Mouse (Mus musculus) stomach, embryonic 15.5 days (tissue): Measurements from ENCODE around the gene Zfyve27. TPM values are rescaled to one million over a fixed set of nuclear protein-coding genes. Genes with fewer than 3 reads are reported as not detected.

Experiments used
- ATAC-seq: fragments of 200-750 bp; cut with Nextera tagmentation; 2 replicates; pipeline ENCODE4 v1.8.0; 2017; ENCODE audit warnings: low read depth, moderate number of reproducible peaks, moderate TSS enrichment; ENCODE audit not compliant: insufficient read depth, low FRiP score
- H3K27ac ChIP-seq: fragments of 300-500 bp; sonication (generic); 2 replicates; pipeline ENCODE4 v1.5.1; 2015; ENCODE audit warnings: mild to moderate bottlenecking, inconsistent platforms
- H3K27me3 ChIP-seq: fragments of 300-500 bp; sonication (generic); replicated peaks from 2 replicates; pipeline ENCODE4 v1.6.1; 2015; ENCODE audit warnings: inconsistent platforms
- H3K36me3 ChIP-seq: fragments of 300-500 bp; sonication (generic); 2 replicates; pipeline ENCODE4 v1.6.1; 2015; ENCODE audit warnings: inconsistent platforms
- H3K4me1 ChIP-seq: fragments of 300-500 bp; sonication (generic); 2 replicates; pipeline ENCODE4 v1.6.1; 2015; ENCODE audit warnings: inconsistent platforms
- H3K4me2 ChIP-seq: fragments of 300-500 bp; sonication (generic); 2 replicates; pipeline ENCODE4 v1.6.1; 2015; ENCODE audit warnings: mild to moderate bottlenecking, inconsistent platforms
- H3K4me3 ChIP-seq: fragments of 300-500 bp; sonication (generic); replicated peaks from 2 replicates; pipeline ENCODE4 v1.5.1; 2015; ENCODE audit warnings: inconsistent platforms
- H3K9ac ChIP-seq: fragments of 300-500 bp; sonication (generic); 2 replicates; pipeline ENCODE4 v1.6.1; 2015; ENCODE audit warnings: inconsistent platforms
- H3K9me3 ChIP-seq: fragments of 300-500 bp; sonication (generic); 2 replicates; pipeline ENCODE4 v1.6.1; 2016; ENCODE audit warnings: inconsistent platforms
- WGBS: fragments of 180-500 bp; shearing (Covaris S2); methylation state at CpG from one replicate; pipeline ENCODE4 v1.1.7; 2015; 5-methylcytosine and 5-hydroxymethylcytosine counted together
- polyA plus RNA-seq: library from polyadenylated mRNA; unstranded; fragments of >200 nt; fragmentation: Nextera tagmentation; extraction: Ambion mirVana; gene quantifications from 2 replicates; pipeline ENCODE4 v1.2.1, GENCODE M21; 2015

Gene Zfyve27
- polyA plus RNA-seq, 1 experiment from 2014 or later: 24.6 TPM

DNA sequence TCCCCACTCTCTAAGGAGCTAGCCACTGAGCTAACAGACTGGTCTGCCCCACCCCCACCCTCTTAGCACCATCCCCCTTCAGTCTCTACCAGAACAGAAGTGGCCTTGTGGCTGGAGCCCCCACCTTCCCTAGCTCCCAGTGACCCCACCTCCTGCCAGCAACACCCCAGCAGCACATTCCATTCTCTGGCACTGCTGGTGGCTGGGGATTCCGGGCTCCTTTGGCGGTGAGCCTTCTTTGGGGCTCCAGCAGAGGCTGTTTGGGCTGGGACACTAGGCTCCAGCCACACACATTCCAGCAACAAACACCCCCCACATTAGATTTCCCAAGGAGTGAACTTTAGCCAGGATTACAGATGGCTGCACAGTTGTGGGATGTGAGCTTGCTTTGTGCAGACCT, 29.6 kb downstream of the Zfyve27 start:
- no peak overlapping the region for H3K9ac ChIP-seq
- no peak overlapping the region for H3K4me3 ChIP-seq
- H3K4me2 ChIP-seq: no peak overlapping the region
- peaks cover under 1% of the 10 kb centered on the region; the same call in 1 of the 2 replicates for H3K27me3 ChIP-seq
- peaks cover 20% of the 10 kb centered on the region for H3K36me3 ChIP-seq
- WGBS: 73% methylated on average over 2 of the region's 2 CpGs
- H3K9me3 ChIP-seq: no peaks in the 10 kb centered on the region
- ATAC-seq: no peak
- no peak overlapping the region for H3K27ac ChIP-seq
- 0 out of 2 replicates have a peak, but pooled peaks cover 5% of the 10 kb centered on the region for H3K4me1 ChIP-seq

DNA sequence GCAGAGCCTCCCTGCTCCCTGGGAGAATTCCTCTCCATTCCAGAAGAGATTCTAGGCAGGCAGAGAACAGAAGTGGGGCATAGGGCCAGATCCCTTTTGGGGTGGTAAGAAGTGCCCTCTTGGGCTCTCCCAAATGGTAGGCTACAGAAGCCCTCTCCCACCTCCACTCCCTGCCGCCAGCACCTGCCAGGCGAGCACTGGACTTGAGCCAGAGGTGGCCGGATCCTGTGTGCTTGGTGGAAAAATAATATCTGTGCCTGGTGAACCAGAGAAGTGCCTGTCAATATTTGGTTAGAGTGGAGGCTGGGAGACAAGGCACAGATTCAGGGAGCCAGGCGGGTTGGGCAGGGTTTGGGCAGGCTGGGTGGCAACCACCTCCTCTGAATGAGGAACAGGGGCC, 32.6 kb downstream of the Zfyve27 start:
- 56% methylated on average over 4 of the region's 4 CpGs for WGBS
- H3K27ac ChIP-seq: no peak overlapping the region

DNA sequence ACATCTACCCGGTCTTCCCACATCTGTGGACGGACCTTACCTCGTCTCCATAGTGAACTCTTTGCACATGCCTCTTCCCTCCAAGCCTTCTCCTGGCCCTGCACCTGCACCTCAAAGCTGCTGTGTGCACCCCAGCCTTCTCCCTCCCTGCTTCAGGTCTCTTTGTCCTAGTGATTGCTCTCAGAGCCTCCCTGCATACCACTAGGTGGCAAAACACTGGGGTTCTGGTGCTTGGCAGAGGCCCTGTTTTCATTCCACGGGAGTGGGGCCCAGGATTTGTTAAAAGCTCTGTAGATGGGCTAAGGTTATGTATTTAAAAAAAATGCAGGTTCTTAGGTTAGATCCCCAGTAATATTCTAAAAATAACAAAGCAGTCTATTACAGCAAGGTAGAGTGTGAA, 33.3 kb downstream of the Zfyve27 start:
- Histone ChIP-seq H3K36me3 (peaks cover 4% of the 10 kb centered on the region; the same call in 1 of the 2 replicates), H3K4me1 (peaks cover 15% of the 10 kb centered on the region; the same call in 1 of the 2 replicates), H3K27ac (no peak overlapping the region), H3K27me3 (peaks cover 37% of the 10 kb centered on the region), H3K9ac (no peak overlapping the region), H3K4me2 (no peak overlapping the region), H3K9me3 (no peaks in the 10 kb centered on the region), H3K4me3 (no peak overlapping the region)
- ATAC-seq: no peak
- WGBS: 70% methylated on average over 4 of the region's 4 CpGs

More for the DNA sequence above, 32.6 kb downstream of the Zfyve27 start:
- Histone ChIP-seq H3K9me3 (no peaks in the 10 kb centered on the region), H3K4me1 (peaks cover 8% of the 10 kb centered on the region; the same call in 1 of the 2 replicates), H3K4me3 (no peak overlapping the region), H3K9ac (no peak overlapping the region), H3K27me3 (peaks cover 30% of the 10 kb centered on the region), H3K36me3 (peaks cover 9% of the 10 kb centered on the region), H3K4me2 (no peak overlapping the region)
- ATAC-seq: 0 out of 2 replicates have a peak, but pooled peaks have one; percentile 29

- Histone ChIP-seq H3K4me2 (no peak overlapping the region), H3K4me1 (peaks cover 18% of the 10 kb centered on the region; the same call in 1 of the 2 replicates), H3K36me3 (no peaks in the 10 kb centered on the region; the same call in 1 of the 2 replicates), H3K9me3 (no peaks in the 10 kb centered on the region), H3K4me3 (no peak overlapping the region), H3K9ac (no peak overlapping the region), H3K27ac (no peak overlapping the region), H3K27me3 (peaks cover 47% of the 10 kb centered on the region)
- WGBS: 36% methylated on average over 11 of the region's 11 CpGs
- no peak for ATAC-seq
These were observed 34.3 kb downstream of the Zfyve27 start for GRCm38 (mm10) chr19:42198026-42198425.

GRCm38 (mm10) chr19:42201696-42202381, 38.1 kb downstream of the Zfyve27 start, which contains the start of gene Sfrp5:
TSS of gene Sfrp5 (minus strand) at chr19:42202252.
- Histone ChIP-seq H3K27ac (no peak within 1 kb of the TSS), H3K9me3 (no peaks in the 10 kb centered on the region), H3K9ac (no peak within 1 kb of the TSS), H3K4me1 (peaks cover 15% of the 10 kb centered on the region; the same call in 1 of the 2 replicates), H3K4me2 (peak within 1 kb of the TSS; percentile 45), H3K27me3 (peaks cover 52% of the 10 kb centered on the region), H3K36me3 (no peaks in the 10 kb centered on the region), H3K4me3 (peak within 1 kb of the TSS; percentile 24)
- peak; percentile 38; the same call in 1 of the 2 replicates for ATAC-seq
- 1% methylated on average over 60 of the region's 60 CpGs for WGBS

- H3K9ac ChIP-seq: no peak overlapping the region
- H3K36me3 ChIP-seq: no peaks in the 10 kb centered on the region
- no peak for ATAC-seq
- peak overlapping the region; percentile 24; the same call in 1 of the 2 replicates for H3K4me3 ChIP-seq
- H3K4me1 ChIP-seq: peaks cover 13% of the 10 kb centered on the region; the same call in 1 of the 2 replicates
- WGBS: 36% methylated on average over 8 of the region's 8 CpGs
- H3K4me2 ChIP-seq: peak overlapping the region; percentile 45; the same call in 1 of the 2 replicates
- no peaks in the 10 kb centered on the region for H3K9me3 ChIP-seq
- peaks cover 52% of the 10 kb centered on the region for H3K27me3 ChIP-seq
- H3K27ac ChIP-seq: no peak overlapping the region
These were observed 38.7 kb downstream of the Zfyve27 start for GRCm38 (mm10) chr19:42202467-42202866.

GRCm38 (mm10) chr19:42204306-42204705, 40.6 kb downstream of the Zfyve27 start:
- no peak for ATAC-seq
- peaks cover 43% of the 10 kb centered on the region for H3K27me3 ChIP-seq
- WGBS: 73% methylated on average over 4 of the region's 4 CpGs
- H3K4me1 ChIP-seq: peaks cover 13% of the 10 kb centered on the region; the same call in 1 of the 2 replicates
- no peak overlapping the region for H3K27ac ChIP-seq
- no peaks in the 10 kb centered on the region for H3K9me3 ChIP-seq
- no peak overlapping the region for H3K9ac ChIP-seq
- H3K4me3 ChIP-seq: no peak overlapping the region
- no peaks in the 10 kb centered on the region for H3K36me3 ChIP-seq
- H3K4me2 ChIP-seq: no peak overlapping the region

DNA sequence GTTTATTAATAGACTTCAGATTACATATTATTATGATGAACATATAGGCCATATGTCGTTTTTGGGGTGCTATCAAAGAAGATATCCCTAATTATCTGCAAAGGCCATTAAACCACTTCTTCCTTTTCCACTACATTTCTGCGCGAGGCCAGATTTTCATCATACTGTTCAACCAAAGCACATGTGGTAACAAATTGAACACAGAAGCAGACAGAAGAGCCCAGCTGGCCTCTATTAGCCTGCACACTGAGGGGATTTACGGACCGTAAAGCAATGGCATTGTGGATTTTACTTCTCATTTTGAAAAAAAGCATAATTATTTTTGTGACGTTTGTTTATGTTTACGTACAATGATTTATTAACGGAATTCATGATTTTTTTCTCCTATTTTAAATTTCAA, 41.5 kb downstream of the Zfyve27 start:
- Histone ChIP-seq H3K36me3 (no peaks in the 10 kb centered on the region), H3K4me2 (no peak overlapping the region), H3K27me3 (peaks cover 34% of the 10 kb centered on the region), H3K4me3 (no peak overlapping the region), H3K9me3 (no peaks in the 10 kb centered on the region), H3K9ac (no peak overlapping the region), H3K27ac (no peak overlapping the region), H3K4me1 (peaks cover 13% of the 10 kb centered on the region; the same call in 1 of the 2 replicates)
- no peak for ATAC-seq
- WGBS: 78% methylated on average over 8 of the region's 8 CpGs

- Histone ChIP-seq H3K4me2 (no peak overlapping the region), H3K36me3 (no peaks in the 10 kb centered on the region), H3K4me3 (no peak overlapping the region), H3K27ac (no peak overlapping the region), H3K4me1 (no peaks in the 10 kb centered on the region), H3K27me3 (no peaks in the 10 kb centered on the region), H3K9me3 (no peaks in the 10 kb centered on the region), H3K9ac (no peak overlapping the region)
- no peak for ATAC-seq
- WGBS: 44% methylated on average over 7 of the region's 7 CpGs
These were observed 45.7 kb downstream of the Zfyve27 start for GRCm38 (mm10) chr19:42209485-42209884.

GRCm38 (mm10) chr19:42209976-42210375, 46.2 kb downstream of the Zfyve27 start:
- Histone ChIP-seq H3K4me1 (no peaks in the 10 kb centered on the region), H3K36me3 (no peaks in the 10 kb centered on the region), H3K9ac (no peak overlapping the region), H3K27me3 (no peaks in the 10 kb centered on the region), H3K27ac (no peak overlapping the region), H3K4me3 (no peak overlapping the region), H3K9me3 (no peaks in the 10 kb centered on the region), H3K4me2 (no peak overlapping the region)
- no peak for ATAC-seq
- WGBS: 59% methylated on average over 6 of the region's 6 CpGs

- Histone ChIP-seq H3K9me3 (no peaks in the 10 kb centered on the region), H3K4me2 (no peak overlapping the region), H3K4me1 (no peaks in the 10 kb centered on the region), H3K36me3 (no peaks in the 10 kb centered on the region), H3K9ac (no peak overlapping the region), H3K27ac (no peak overlapping the region), H3K4me3 (no peak overlapping the region), H3K27me3 (no peaks in the 10 kb centered on the region)
- 21% methylated on average over 8 of the region's 8 CpGs for WGBS
- no peak for ATAC-seq
These were observed 48.2 kb downstream of the Zfyve27 start for GRCm38 (mm10) chr19:42211936-42212335.

DNA sequence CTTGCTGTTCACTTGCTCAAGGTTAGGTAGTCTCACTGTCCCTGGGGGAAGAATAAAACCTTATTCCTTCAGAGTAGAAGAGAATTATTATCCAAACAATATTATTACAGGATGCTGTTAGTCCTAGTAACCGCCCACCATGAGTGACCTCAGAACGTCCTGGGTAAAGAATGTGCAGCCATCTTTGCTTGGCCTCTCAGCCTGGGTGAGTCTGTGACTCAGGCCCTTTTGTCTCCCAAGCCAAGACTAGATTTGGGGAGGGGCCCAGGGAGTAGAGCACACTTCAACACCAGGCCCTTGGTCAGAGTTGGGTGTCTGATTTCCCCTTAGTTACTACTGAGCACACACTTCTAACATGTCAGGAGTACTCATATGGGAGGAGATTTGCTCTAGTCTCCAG, 50.9 kb downstream of the Zfyve27 start:
- H3K4me3 ChIP-seq: no peak overlapping the region
- no peak overlapping the region for H3K4me2 ChIP-seq
- no peaks in the 10 kb centered on the region for H3K27me3 ChIP-seq
- ATAC-seq: no peak
- no peaks in the 10 kb centered on the region for H3K4me1 ChIP-seq
- H3K9ac ChIP-seq: no peak overlapping the region
- no peak overlapping the region for H3K27ac ChIP-seq
- no peaks in the 10 kb centered on the region for H3K9me3 ChIP-seq
- whole genome bisulfite sequencing: 69% methylated on average over 2 of the region's 2 CpGs
- H3K36me3 ChIP-seq: no peaks in the 10 kb centered on the region
